Mouse (Mus musculus) neural tube, embryonic 14.5 days (tissue): ENCODE measurements at regions not wholly inside any gene's neighbourhood (a gene's known extent, or its start where the extent isn't known, plus 50 kb on each side); places are given as distances from the start of the nearest gene placed in this dataset.

Source experiments
- ATAC-seq: fragments of 200-750 bp; cut with Nextera tagmentation; 2 replicates; pipeline ENCODE4 v1.8.0; 2017; ENCODE audit warnings: low read depth, mild to moderate bottlenecking, moderate TSS enrichment, moderate library complexity
- H3K27ac ChIP-seq: fragments of 300-500 bp; sonication (generic); 2 replicates; pipeline ENCODE4 v1.5.1; 2014; ENCODE audit warnings: low read depth, mild to moderate bottlenecking, control low read depth, low read length, moderate library complexity, mixed read lengths
- H3K27me3 ChIP-seq: fragments of 300-500 bp; sonication (generic); 2 replicates; pipeline ENCODE4 v1.6.1; 2014; ENCODE audit warnings: low read length; ENCODE audit not compliant: control insufficient read depth, insufficient read depth
- H3K36me3 ChIP-seq: fragments of 300-500 bp; sonication (generic); 2 replicates; pipeline ENCODE4 v1.6.1; 2014; ENCODE audit warnings: low read length, mixed read lengths; ENCODE audit not compliant: control insufficient read depth, insufficient read depth
- H3K4me1 ChIP-seq: fragments of 300-500 bp; sonication (generic); 2 replicates; pipeline ENCODE4 v1.6.1; 2014; ENCODE audit warnings: low read length; ENCODE audit not compliant: control insufficient read depth, insufficient read depth
- H3K4me2 ChIP-seq: fragments of 300-500 bp; sonication (generic); 2 replicates; pipeline ENCODE4 v1.6.1; 2014; ENCODE audit warnings: mild to moderate bottlenecking, low read depth, low read length, control low read depth
- H3K4me3 ChIP-seq: fragments of 300-500 bp; sonication (generic); 2 replicates; pipeline ENCODE4 v1.5.1; 2014; ENCODE audit warnings: low read depth, low read length, control low read depth, mixed read lengths
- H3K9ac ChIP-seq: fragments of 300-500 bp; sonication (generic); replicated peaks from 2 replicates; pipeline ENCODE4 v1.6.1; 2014; ENCODE audit warnings: low read depth, mild to moderate bottlenecking, control low read depth, low read length, mixed read lengths
- H3K9me3 ChIP-seq: fragments of 300-500 bp; sonication (generic); 2 replicates; pipeline ENCODE4 v1.6.1; 2016; ENCODE audit warnings: low read length; ENCODE audit not compliant: control insufficient read depth
- WGBS: fragments of 180-500 bp; shearing (Covaris S2); extraction: QIAGEN DNeasy Blood & Tissue Kit; methylation state at CpG from one replicate; pipeline ENCODE4 v1.1.7; 2014; 5-methylcytosine and 5-hydroxymethylcytosine counted together

- H3K27ac ChIP-seq = no peak overlapping the region
- H3K9ac ChIP-seq = no peak overlapping the region
- no peak for ATAC-seq
- H3K36me3 ChIP-seq = no peaks in the 10 kb centered on the region
- H3K4me1 ChIP-seq = no peaks in the 10 kb centered on the region
- H3K4me3 ChIP-seq = no peak overlapping the region
- no peaks in the 10 kb centered on the region for H3K27me3 ChIP-seq
- H3K4me2 ChIP-seq = no peak overlapping the region
- WGBS = 86% methylated on average over 4 of the region's 4 CpGs
- H3K9me3 ChIP-seq = no peaks in the 10 kb centered on the region
Measured at GRCm38 (mm10) chr15:59737247-59737646, 279.2 kb downstream of the 4933412E24Rik start.

DNA sequence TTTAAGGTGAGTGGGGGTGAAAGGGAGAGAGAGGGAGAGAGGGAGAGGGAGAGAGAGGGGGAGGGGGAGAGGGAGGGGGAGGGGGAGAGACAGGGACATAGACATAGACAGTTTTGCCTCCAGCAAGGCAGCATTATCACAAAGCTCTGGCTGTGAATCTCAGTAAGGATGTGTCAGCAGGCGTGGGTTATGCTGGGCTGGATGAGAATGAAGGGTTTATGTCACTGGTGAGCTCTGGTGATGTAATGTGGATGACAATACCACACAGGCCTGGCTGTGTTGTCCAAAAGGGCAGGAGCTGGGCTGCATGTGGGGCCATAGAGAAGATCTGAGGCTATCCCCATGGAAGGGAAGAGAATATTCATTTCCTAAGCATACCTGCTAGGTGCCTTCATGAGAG, 282.0 kb downstream of the 4933412E24Rik start:
- H3K9ac ChIP-seq = no peak overlapping the region
- no peak for ATAC-seq

DNA sequence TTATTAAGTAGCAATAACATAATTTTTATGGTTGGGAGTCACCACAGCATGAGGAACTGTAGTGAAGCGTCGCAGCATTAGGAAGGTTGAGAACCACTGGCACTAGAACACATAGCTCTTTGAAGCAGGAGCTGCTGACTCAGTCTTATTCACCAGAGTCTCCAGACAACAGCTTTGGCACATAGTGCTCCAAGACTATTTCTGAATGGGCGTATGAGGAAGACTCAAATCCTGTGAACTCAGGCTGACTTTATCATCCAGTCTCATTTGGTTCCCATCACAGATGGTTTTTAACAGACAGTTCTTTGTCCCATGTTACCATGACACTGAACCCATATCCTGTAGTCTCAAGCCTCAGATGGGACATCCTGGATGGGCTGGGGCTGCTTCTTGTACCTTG, 282.5 kb downstream of the 4933412E24Rik start:
- Histone ChIP-seq H3K27ac (no peak overlapping the region), H3K4me1 (no peaks in the 10 kb centered on the region), H3K9ac (no peak overlapping the region), H3K27me3 (no peaks in the 10 kb centered on the region), H3K9me3 (no peaks in the 10 kb centered on the region), H3K36me3 (no peaks in the 10 kb centered on the region), H3K4me3 (no peak overlapping the region), H3K4me2 (no peak overlapping the region)
- ATAC-seq = no peak
- 92% methylated on average over 3 of the region's 3 CpGs for WGBS

More for the DNA sequence above, 282.0 kb downstream of the 4933412E24Rik start:
- no peak overlapping the region for H3K4me2 ChIP-seq
- no peaks in the 10 kb centered on the region for H3K9me3 ChIP-seq
- H3K4me3 ChIP-seq = no peak overlapping the region
- H3K27me3 ChIP-seq = no peaks in the 10 kb centered on the region
- no peaks in the 10 kb centered on the region for H3K36me3 ChIP-seq
- no peaks in the 10 kb centered on the region for H3K4me1 ChIP-seq
- WGBS = 75% methylated on average over 1 of the region's 1 CpGs
- H3K27ac ChIP-seq = no peak overlapping the region

- no peaks in the 10 kb centered on the region for H3K27me3 ChIP-seq
- ATAC-seq = no peak
- H3K4me1 ChIP-seq = no peaks in the 10 kb centered on the region
- no peak overlapping the region for H3K27ac ChIP-seq
- no peaks in the 10 kb centered on the region for H3K9me3 ChIP-seq
- H3K4me2 ChIP-seq = no peak overlapping the region
- no peak overlapping the region for H3K9ac ChIP-seq
- H3K36me3 ChIP-seq = no peaks in the 10 kb centered on the region
- no peak overlapping the region for H3K4me3 ChIP-seq
- 83% methylated on average over 11 of the region's 12 CpGs for WGBS
Measured at GRCm38 (mm10) chr15:59733031-59733810, 283.2 kb downstream of the 4933412E24Rik start.

DNA sequence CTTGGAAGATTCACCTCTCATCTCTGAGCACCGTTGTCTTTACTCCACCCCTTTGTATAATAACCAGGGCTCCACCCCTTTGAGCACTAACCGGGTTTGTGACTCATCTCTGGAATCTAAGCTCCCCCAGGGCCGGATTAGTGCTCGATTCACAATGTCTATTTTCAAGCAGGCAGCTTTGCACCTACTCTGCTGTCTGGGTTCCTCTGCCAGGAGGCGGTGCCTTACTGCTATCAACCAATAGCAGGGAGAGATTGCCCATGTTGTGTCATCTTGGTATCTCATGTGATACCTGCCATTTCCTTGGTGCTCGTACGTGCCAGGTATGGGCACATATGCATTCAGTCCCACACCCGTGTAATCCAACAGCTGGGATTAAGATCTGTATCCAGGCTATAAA, 285.3 kb downstream of the 4933412E24Rik start:
- Histone ChIP-seq H3K4me3 (no peak overlapping the region), H3K4me1 (no peaks in the 10 kb centered on the region), H3K27me3 (no peaks in the 10 kb centered on the region), H3K36me3 (no peaks in the 10 kb centered on the region), H3K27ac (no peak overlapping the region), H3K9me3 (no peaks in the 10 kb centered on the region), H3K9ac (no peak overlapping the region), H3K4me2 (no peak overlapping the region)
- WGBS = 88% methylated on average over 8 of the region's 8 CpGs
- ATAC-seq = no peak

DNA sequence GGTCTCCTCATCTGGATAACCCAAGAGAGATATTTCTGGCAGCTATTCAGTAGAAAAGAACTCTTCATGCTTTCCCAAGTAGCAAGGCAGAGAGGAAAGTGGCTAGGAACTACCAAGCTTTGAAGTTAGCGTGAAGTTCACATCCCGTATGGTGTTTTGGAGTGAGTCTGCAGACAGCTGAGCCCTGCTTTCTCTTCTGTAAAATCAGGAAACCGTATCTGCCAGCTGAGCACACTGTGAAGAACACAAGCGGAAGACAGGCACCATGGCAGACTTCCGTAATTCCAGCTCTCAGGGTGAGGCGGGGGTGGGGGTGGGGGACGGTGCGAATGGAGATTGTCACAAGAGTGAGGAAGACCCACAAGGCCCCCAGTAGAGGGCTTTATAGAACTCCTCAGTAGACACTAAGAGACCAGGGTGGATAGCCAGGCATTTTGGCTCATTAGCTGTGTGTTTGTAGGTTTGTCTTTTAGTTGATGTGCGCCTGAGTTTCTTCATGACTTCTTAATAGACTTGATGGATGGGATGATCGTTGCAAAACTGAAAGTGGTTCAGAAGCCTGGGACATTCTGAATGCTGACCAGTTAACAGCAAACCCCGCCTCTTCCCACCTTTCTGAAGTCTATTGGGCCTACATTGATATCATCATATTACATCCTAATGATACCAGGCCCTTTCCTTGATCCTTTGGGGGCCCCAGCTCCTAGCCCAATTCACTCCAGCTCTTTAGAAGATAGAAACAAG, 287.4 kb downstream of the 4933412E24Rik start:
- Histone ChIP-seq H3K9ac (no peak overlapping the region), H3K27me3 (no peaks in the 10 kb centered on the region), H3K4me3 (no peak overlapping the region), H3K4me2 (no peak overlapping the region), H3K27ac (no peak overlapping the region), H3K36me3 (no peaks in the 10 kb centered on the region), H3K9me3 (no peaks in the 10 kb centered on the region), H3K4me1 (no peaks in the 10 kb centered on the region)
- 84% methylated on average over 11 of the region's 11 CpGs for WGBS
- ATAC-seq = no peak

DNA sequence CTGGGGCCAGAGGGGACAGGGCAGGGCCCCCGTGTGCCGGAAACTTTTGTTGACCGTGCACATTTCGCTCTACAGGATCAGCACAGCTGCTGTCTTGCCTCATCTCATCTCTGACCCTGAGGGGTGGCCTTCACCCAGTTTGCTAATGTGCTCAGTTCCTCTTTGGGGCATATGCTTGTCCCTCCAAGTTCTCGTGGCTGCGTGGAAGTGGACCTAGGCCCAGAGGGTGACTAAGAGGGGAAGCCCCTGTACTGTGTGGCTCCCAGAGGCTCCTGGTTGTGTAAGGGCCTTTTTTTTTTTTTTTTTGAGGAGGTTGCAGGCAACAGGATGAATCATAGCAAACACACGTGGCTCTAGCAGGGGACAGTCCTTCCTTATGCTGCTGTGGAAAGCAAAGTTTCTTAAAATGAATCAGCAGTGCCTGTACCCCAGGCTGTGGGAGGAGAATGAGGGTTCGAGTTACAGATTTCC, 288.2 kb downstream of the 4933412E24Rik start:
- H3K27ac ChIP-seq = no peak overlapping the region
- ATAC-seq = no peak
- no peaks in the 10 kb centered on the region for H3K27me3 ChIP-seq
- 76% methylated on average over 8 of the region's 8 CpGs for WGBS
- H3K4me2 ChIP-seq = no peak overlapping the region
- H3K4me1 ChIP-seq = no peaks in the 10 kb centered on the region
- no peak overlapping the region for H3K9ac ChIP-seq
- no peak overlapping the region for H3K4me3 ChIP-seq
- no peaks in the 10 kb centered on the region for H3K9me3 ChIP-seq
- no peaks in the 10 kb centered on the region for H3K36me3 ChIP-seq

- H3K4me1 ChIP-seq = no peaks in the 10 kb centered on the region
- H3K9me3 ChIP-seq = no peaks in the 10 kb centered on the region
- no peak overlapping the region for H3K9ac ChIP-seq
- H3K4me2 ChIP-seq = no peak overlapping the region
- H3K4me3 ChIP-seq = no peak overlapping the region
- ATAC-seq = no peak
- WGBS = 94% methylated on average over 4 of the region's 4 CpGs
- no peaks in the 10 kb centered on the region for H3K27me3 ChIP-seq
- H3K36me3 ChIP-seq = no peaks in the 10 kb centered on the region
- no peak overlapping the region for H3K27ac ChIP-seq
Measured at GRCm38 (mm10) chr15:59725881-59726280, 290.5 kb downstream of the 4933412E24Rik start.
